Mouse (Mus musculus) lung, postnatal 0 days (tissue): ENCODE measurements around the gene Dynlrb1.

Source experiments
- CTCF ChIP-seq: IDR thresholded peaks from 2 replicates; pipeline ENCODE4 v1.5.1; 2016; ENCODE audit warnings: antibody characterized with exemption, mild to moderate bottlenecking
- EP300 ChIP-seq: IDR thresholded peaks from 2 replicates; pipeline ENCODE4 v1.6.1; 2016; ENCODE audit warnings: antibody characterized with exemption, mild to moderate bottlenecking, control low read depth

DNA sequence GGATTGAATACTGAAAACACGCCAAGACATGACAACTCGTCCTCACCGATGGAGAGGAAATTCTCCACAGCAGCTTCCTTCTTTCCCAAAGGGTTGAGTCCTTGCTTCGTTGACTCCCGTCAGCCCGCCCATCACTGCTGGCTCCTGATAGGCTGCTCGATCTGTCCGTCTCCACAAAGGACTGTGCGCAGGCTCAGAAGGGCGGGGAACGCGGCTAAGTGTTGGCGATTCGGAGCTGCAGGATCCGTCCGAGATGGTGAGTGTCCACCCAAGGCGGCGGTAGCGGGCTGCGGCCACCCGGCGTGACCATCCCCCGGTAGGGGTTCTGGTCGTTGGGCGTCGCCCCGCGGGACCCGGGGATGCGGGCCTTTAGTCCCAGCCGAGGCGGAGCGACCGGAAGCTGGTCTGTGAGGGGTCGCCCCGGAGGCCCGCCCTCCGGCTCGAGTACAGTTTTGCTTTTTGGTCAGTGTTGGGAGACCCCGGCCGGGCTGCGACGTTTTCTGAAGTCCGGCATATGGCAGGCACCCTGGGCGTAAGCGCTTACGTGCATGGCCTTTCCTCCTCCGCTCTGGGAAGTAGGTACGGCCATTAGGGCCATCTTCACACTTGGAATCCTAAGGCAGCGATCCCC is at the start of gene Dynlrb1:
- TF ChIP-seq EP300 (no peak), CTCF (peak; percentile 57)
